Mouse (Mus musculus) heart, embryonic 15.5 days (tissue): Measurements from ENCODE around the gene Cyp2c29. TPM values are rescaled to one million over a fixed set of nuclear protein-coding genes. Genes with fewer than 3 reads are reported as not detected.
"Not testable (repeated sequence)": the region's sequence is repeated elsewhere in the genome, so short reads cannot be mapped to it uniquely, and the experiment has no call there.

Experiments
- ATAC-seq: fragments of 200-750 bp; cut with Nextera tagmentation; replicated peaks from 2 replicates; pipeline ENCODE4 v1.8.0; 2017; ENCODE audit warnings: low read depth, moderate TSS enrichment; ENCODE audit not compliant: insufficient number of reproducible peaks, insufficient read depth, low FRiP score
- H3K27ac ChIP-seq: fragments of 300-500 bp; sonication (generic); 2 replicates; pipeline ENCODE4 v1.5.1; 2015; ENCODE audit warnings: mild to moderate bottlenecking, inconsistent platforms
- H3K27me3 ChIP-seq: fragments of 300-500 bp; sonication (generic); 2 replicates; pipeline ENCODE4 v1.6.1; 2015; ENCODE audit warnings: inconsistent platforms
- H3K36me3 ChIP-seq: fragments of 300-500 bp; sonication (generic); 2 replicates; pipeline ENCODE4 v1.6.1; 2015; ENCODE audit warnings: mild to moderate bottlenecking, inconsistent platforms
- H3K4me1 ChIP-seq: fragments of 300-500 bp; sonication (generic); replicated peaks from 2 replicates; pipeline ENCODE4 v1.6.1; 2015; ENCODE audit warnings: inconsistent platforms
- H3K4me2 ChIP-seq: fragments of 300-500 bp; sonication (generic); 2 replicates; pipeline ENCODE4 v1.6.1; 2015; ENCODE audit warnings: inconsistent platforms, mild to moderate bottlenecking, moderate library complexity
- H3K4me3 ChIP-seq: fragments of 300-500 bp; sonication (generic); 2 replicates; pipeline ENCODE4 v1.5.1; 2015; ENCODE audit warnings: mild to moderate bottlenecking, inconsistent platforms
- H3K9ac ChIP-seq: fragments of 300-500 bp; sonication (generic); 2 replicates; pipeline ENCODE4 v1.6.1; 2015; ENCODE audit warnings: mild to moderate bottlenecking, inconsistent platforms
- H3K9me3 ChIP-seq: fragments of 300-500 bp; sonication (generic); replicated peaks from 2 replicates; pipeline ENCODE4 v1.6.1; 2016; ENCODE audit warnings: inconsistent platforms
- WGBS: fragments of 180-500 bp; shearing (Covaris S2); methylation state at CpG from one replicate; pipeline ENCODE4 v1.1.7; 2015; ENCODE audit warnings: mixed read lengths; 5-methylcytosine and 5-hydroxymethylcytosine counted together
- polyA plus RNA-seq: library from polyadenylated mRNA; unstranded; fragments of >200 nt; fragmentation: Nextera tagmentation; extraction: Ambion mirVana; gene quantifications from 2 replicates; pipeline ENCODE4 v1.2.1, GENCODE M21; 2015

Cyp2c29 gene
- not detected in 2 replicates for polyA plus RNA-seq

DNA sequence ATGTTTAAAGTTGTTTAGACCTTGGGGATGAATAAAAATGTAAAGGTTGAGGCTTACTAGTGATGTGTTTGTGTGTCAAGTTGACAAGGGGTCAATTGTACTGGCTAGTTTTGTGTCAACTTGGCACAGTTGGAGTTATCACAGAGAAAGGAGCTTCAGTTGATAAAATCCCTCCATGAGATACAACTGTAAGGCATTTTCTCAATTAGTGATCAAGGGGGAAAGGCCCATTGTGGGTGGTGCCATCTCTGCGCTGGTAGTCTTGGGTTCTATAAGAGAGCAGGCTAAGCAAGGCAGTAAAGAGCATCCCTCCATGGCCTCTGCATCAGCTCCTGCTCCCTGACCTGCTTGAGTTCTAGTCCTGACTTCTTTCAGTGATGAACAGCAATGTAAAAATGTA, at the start of gene Cyp2c29:
Gene Cyp2c29 (plus strand): TSS at position 301 of the 400 bp plus-strand sequence.
- no CpG with 5 or more reads among the region's 1 CpGs for WGBS
- not testable (repeated sequence) for H3K4me2 ChIP-seq, H3K27ac ChIP-seq, H3K4me3 ChIP-seq, H3K4me1 ChIP-seq, H3K27me3 ChIP-seq, ATAC-seq, H3K36me3 ChIP-seq, H3K9me3 ChIP-seq, H3K9ac ChIP-seq

DNA sequence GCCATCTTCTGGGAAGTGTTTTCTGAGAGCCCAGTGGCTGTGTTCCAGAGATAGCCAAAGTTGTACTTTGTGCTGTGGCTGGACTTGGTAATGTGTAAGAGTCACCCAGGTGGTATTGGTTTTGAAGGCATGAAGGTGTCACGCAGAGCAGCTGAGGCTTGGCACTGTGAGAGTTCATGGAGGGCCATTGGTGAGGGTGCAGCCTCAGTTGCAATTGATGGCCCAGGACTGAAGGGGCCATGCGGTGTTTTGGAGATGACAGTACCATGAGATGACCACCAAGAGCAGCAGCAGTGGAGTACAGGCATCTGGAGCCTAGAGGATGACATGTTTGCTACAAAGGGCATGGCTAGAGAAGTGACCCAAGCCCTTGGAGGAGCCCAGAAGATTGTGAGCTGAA, 2.2 kb upstream of the Cyp2c29 start:
- not testable (repeated sequence) for ATAC-seq, H3K9me3 ChIP-seq, H3K36me3 ChIP-seq, H3K4me1 ChIP-seq, H3K4me3 ChIP-seq, H3K27me3 ChIP-seq, H3K4me2 ChIP-seq, H3K9ac ChIP-seq, H3K27ac ChIP-seq
- WGBS, result 61% methylated on average over 2 of the region's 2 CpGs

DNA sequence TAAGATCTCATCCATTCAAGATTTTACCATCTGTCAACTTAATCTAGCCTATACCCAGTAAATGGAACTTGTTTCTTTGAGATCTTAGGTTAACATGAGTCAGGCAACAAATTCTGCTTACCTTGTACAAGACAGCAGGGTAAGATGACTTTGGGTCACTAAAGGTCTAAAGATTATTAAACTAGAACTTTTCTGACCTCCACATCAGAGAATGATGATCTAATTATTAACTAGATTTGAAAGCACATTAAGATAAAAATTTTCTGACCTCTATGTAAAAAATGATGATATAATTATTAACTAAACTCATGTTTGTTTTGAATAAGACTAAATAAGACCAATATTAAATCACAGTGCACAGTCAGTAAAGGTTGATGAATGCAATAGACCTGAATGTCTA, 13.6 kb downstream of the Cyp2c29 start:
- no peak for ATAC-seq
- H3K9ac ChIP-seq, result no peak overlapping the region

DNA sequence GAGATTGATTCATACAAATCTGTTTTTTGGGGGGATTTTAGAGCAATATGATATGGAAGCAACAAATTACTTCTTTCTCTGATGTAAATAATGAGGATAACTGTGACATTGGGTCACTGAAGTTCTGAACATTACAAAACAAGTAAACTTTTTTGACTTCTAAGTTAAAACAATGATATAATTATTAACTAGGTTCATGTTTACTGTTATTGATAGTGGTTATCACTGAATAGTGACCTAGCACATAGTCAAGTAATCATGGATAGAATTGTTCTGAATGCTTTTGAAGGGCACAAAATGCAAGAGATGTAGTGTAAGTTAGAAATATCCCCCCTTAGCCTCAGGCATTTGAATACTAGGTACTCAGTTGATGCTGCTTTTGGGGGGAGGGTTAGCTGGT, 16.4 kb downstream of the Cyp2c29 start:
- no peaks in the 10 kb centered on the region for H3K4me1 ChIP-seq
- H3K9ac ChIP-seq, result no peak overlapping the region
- H3K9me3 ChIP-seq, result no peaks in the 10 kb centered on the region
- H3K4me2 ChIP-seq, result no peak overlapping the region
- no peak overlapping the region for H3K27ac ChIP-seq
- H3K4me3 ChIP-seq, result no peak overlapping the region
- H3K27me3 ChIP-seq, result no peaks in the 10 kb centered on the region
- H3K36me3 ChIP-seq, result no peaks in the 10 kb centered on the region
- ATAC-seq, result no peak

More for the DNA sequence above, 13.6 kb downstream of the Cyp2c29 start:
- H3K27me3 ChIP-seq, result no peaks in the 10 kb centered on the region
- H3K27ac ChIP-seq, result no peak overlapping the region
- no peaks in the 10 kb centered on the region for H3K36me3 ChIP-seq
- H3K4me2 ChIP-seq, result no peak overlapping the region
- H3K9me3 ChIP-seq, result no peaks in the 10 kb centered on the region
- H3K4me3 ChIP-seq, result no peak overlapping the region
- no peaks in the 10 kb centered on the region for H3K4me1 ChIP-seq

DNA sequence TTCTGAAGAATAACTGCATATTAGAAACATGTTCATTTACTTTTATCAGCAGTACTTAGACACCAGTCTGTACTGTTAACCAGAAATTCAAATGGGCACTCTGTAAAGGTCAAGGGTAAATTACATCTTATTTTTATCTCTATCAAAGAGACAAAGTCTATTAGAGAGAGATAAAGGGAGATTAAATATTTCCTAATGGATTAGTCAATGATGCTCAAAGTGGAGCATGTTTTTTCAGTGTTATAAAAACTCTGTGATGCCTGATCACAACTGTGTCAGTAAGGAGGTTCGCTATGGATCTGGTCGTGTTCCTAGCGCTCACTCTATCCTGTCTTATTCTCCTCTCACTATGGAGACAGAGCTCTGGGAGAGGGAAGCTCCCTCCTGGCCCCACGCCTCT, 17.6 kb downstream of the Cyp2c29 start:
- Histone ChIP-seq H3K4me2 (no peak overlapping the region), H3K9ac (no peak overlapping the region), H3K27ac (no peak overlapping the region), H3K36me3 (no peaks in the 10 kb centered on the region), H3K9me3 (no peaks in the 10 kb centered on the region), H3K27me3 (no peaks in the 10 kb centered on the region), H3K4me1 (no peaks in the 10 kb centered on the region), H3K4me3 (no peak overlapping the region)
- 62% methylated on average over 4 of the region's 4 CpGs for WGBS
- ATAC-seq, result no peak

DNA sequence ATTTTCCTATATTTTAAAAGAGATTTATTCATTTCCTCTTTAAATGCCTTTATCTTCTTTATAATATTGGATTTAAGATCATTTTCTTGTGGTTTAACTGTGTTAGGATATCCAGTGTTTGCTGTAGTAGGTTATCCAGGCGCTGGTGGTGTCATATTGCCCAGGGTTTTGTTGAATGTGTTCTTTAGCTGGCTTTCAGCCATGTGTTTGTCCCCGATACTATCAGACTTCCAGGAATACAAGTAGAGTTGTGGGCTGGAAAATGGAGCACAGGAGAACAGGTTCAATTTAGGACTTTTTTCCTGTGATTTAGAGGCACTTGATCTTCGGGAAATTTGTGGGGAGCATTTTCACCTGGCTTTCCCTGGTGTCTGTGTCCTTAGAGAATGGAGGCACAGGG, 19.8 kb downstream of the Cyp2c29 start:
- ATAC-seq, result no peak
- H3K27me3 ChIP-seq, result no peaks in the 10 kb centered on the region
- no peaks in the 10 kb centered on the region for H3K36me3 ChIP-seq
- no peak overlapping the region for H3K4me3 ChIP-seq
- no peak overlapping the region for H3K4me2 ChIP-seq
- no peaks in the 10 kb centered on the region for H3K9me3 ChIP-seq
- no peak overlapping the region for H3K27ac ChIP-seq
- H3K9ac ChIP-seq, result no peak overlapping the region
- H3K4me1 ChIP-seq, result no peaks in the 10 kb centered on the region
- WGBS, result 52% methylated on average over 3 of the region's 3 CpGs

Other genes with a start within 250 kb of the Cyp2c29 start
- gene Cyp2c65, start 208.4 kb upstream of the Cyp2c29 start, polyA plus RNA-seq, result not detected in 2 replicates
- gene Cyp2c66, start 155.5 kb upstream of the Cyp2c29 start, polyA plus RNA-seq, result not detected in 2 replicates
- gene Cyp2c38, start 193.7 kb downstream of the Cyp2c29 start, polyA plus RNA-seq, result not detected in 2 replicates
- gene Cyp2c39, start 241.5 kb downstream of the Cyp2c29 start, polyA plus RNA-seq, result not detected in 2 replicates